Mouse (Mus musculus): ENCODE measurements around the gene Ddx56. TPM values are rescaled to one million over a fixed set of nuclear protein-coding genes. Genes with fewer than 3 reads are reported as not detected.

Ddx56 gene
- total and polyA plus RNA-seq, 3 experiments: 163 to 274 (median 200) TPM

DNA sequence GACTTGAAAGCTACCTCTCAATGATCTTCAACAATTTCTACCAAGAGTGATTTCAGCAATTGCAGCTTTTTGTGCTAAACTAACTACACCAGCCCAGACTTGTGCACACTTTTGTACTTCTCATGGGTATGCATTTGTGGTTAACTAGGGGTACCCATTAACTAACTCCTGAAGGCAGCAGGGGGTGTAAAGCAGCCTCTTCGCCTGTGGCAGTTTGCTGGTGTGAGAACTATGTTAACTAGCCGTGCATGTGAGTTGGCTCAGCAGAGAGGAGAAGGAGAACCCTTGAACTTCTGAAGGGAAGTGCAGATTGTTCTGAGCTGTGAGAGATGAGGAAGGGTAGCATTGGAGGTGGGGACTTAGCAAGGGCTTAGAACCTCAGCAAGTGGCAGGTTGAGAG lies 35.2 kb upstream of the Ddx56 start:
- Histone ChIP-seq H3K9me3 (replicated peaks; ENCODE audit: low read length) (no peaks in the 10 kb centered on the region), H3K4me3 (replicated peaks in 1 of 3; ENCODE audit: low read depth in 2 of 3, low read length in 2 of 3, poor library complexity in 1 of 3) (no peak overlapping the region), H3K4me2 (ENCODE audit: insufficient read depth, low read depth, poor library complexity, severe bottlenecking) (no peak overlapping the region), H3K27ac (ENCODE audit: insufficient read depth, low read depth) (no peak overlapping the region), H3K79me2 (replicated peaks; ENCODE audit: control insufficient read depth, extremely low read depth, insufficient read depth, poor library complexity, severe bottlenecking) (peaks cover 18% of the 10 kb centered on the region; the same call in 1 of the 2 replicates), H3K4me1 (ENCODE audit: control insufficient read depth in 1 of 2, insufficient read depth in 2 of 2) (no peaks in the 10 kb centered on the region), H3K27me3 (replicated peaks) (no peaks in the 10 kb centered on the region), H3K36me3 (replicated peaks in 1 of 2; ENCODE audit: control insufficient read depth in 1 of 2, insufficient read depth in 1 of 2, low read length in 1 of 2) (peaks cover 57 to 90% of the 10 kb centered on the region in 2 experiments), H3K9ac (ENCODE audit: insufficient read depth, low read depth) (no peak overlapping the region)
- DNase-seq (ENCODE audit: extremely low read depth): no peak
- dilution Hi-C loops (cut with MboI; ENCODE audit: extremely low pct_ligation_motif_present, extremely low pct_unique_long_range_greater_than_20kb, low sequenced_read_pairs) (no loop called here), in situ Hi-C loops (cut with MboI; ENCODE audit: low pct_ligation_motif_present, low pct_unique_long_range_greater_than_20kb, low sequenced_read_pairs) (no loop called here)
- TF ChIP-seq MAFK (IDR thresholded peaks at IDR 0.05; ENCODE audit: insufficient replicate concordance, low read length) (no peak), USF1 (IDR thresholded peaks at IDR 0.05; ENCODE audit: low read depth, low read length) (no peak), ZMIZ1 (IDR thresholded peaks at IDR 0.05; ENCODE audit: low read depth, low read length) (no peak), JUND (conservative IDR thresholded peaks at IDR 0.05; ENCODE audit: low read depth, low read length) (no peak), SMC3 (IDR thresholded peaks at IDR 0.05; ENCODE audit: low read depth, low read length) (no peak), USF2 (conservative IDR thresholded peaks at IDR 0.05; ENCODE audit: low read depth, low read length) (no peak), CHD1 (IDR thresholded peaks at IDR 0.05; ENCODE audit: low read depth, low read length) (no peak), NELFE (IDR thresholded peaks at IDR 0.05; ENCODE audit: low read depth, low read length) (no peak), MEF2A (IDR thresholded peaks at IDR 0.05; ENCODE audit: borderline replicate concordance, low read depth, low read length) (no peak), UBTF (IDR thresholded peaks at IDR 0.05; ENCODE audit: low read depth, low read length) (no peak), MAX (IDR thresholded peaks at IDR 0.05; ENCODE audit: low read length) (no peak)

DNA sequence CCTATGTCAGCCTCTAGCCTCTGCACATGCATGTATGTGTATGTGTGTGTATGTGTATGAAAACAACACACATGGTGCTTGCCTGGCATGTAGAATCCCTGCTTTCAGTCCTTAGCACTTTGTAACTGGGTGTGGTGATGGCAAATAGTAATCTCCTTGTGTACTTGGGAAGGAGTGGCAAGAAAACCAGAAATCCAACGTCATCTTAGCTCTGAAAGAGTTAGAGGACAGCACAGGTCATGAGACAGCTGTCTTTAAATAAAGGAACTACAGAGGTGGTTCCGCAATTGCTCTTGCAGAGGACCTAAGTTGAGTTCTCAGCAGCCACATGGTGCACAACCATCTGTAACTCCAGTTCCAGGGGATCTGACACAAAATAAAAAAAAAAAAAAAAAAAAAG lies 31.9 kb upstream of the Ddx56 start:
- in situ Hi-C loops (cut with MboI; ENCODE audit: low pct_ligation_motif_present, low pct_unique_long_range_greater_than_20kb, low sequenced_read_pairs) (no loop called here), dilution Hi-C loops (cut with MboI; ENCODE audit: extremely low pct_ligation_motif_present, extremely low pct_unique_long_range_greater_than_20kb, low sequenced_read_pairs) (no loop called here)
- DNase-seq (ENCODE audit: extremely low read depth): no peak
- no peak overlapping the region for H3K4me3 ChIP-seq (replicated peaks in 1 of 3; ENCODE audit: low read depth in 2 of 3, low read length in 2 of 3, poor library complexity in 1 of 3)
- no peaks in the 10 kb centered on the region for H3K9me3 ChIP-seq (replicated peaks; ENCODE audit: low read length)
- H3K9ac ChIP-seq (ENCODE audit: insufficient read depth, low read depth): no peak overlapping the region
- peaks cover 55 to 79% of the 10 kb centered on the region in 2 experiments for H3K36me3 ChIP-seq (replicated peaks in 1 of 2; ENCODE audit: control insufficient read depth in 1 of 2, insufficient read depth in 1 of 2, low read length in 1 of 2)
- H3K27ac ChIP-seq (ENCODE audit: insufficient read depth, low read depth): no peak overlapping the region
- H3K79me2 ChIP-seq (replicated peaks; ENCODE audit: control insufficient read depth, extremely low read depth, insufficient read depth, poor library complexity, severe bottlenecking): peaks cover 36% of the 10 kb centered on the region
- TF ChIP-seq MAZ (IDR thresholded peaks at IDR 0.05; ENCODE audit: low read depth, low read length): no peak
- no peak for TF ChIP-seq MAX (IDR thresholded peaks at IDR 0.05; ENCODE audit: low read length)
- TF ChIP-seq CHD1 (IDR thresholded peaks at IDR 0.05; ENCODE audit: low read depth, low read length): no peak
- no peak for TF ChIP-seq ETS1 (conservative IDR thresholded peaks at IDR 0.05; ENCODE audit: low read depth, low read length)
- no peak for TF ChIP-seq ZC3H11A (IDR thresholded peaks at IDR 0.05; ENCODE audit: low read depth, low read length)
- no peak for TF ChIP-seq UBTF (IDR thresholded peaks at IDR 0.05; ENCODE audit: low read depth, low read length)
- H3K27me3 ChIP-seq (replicated peaks): no peaks in the 10 kb centered on the region
- H3K4me1 ChIP-seq (ENCODE audit: control insufficient read depth in 1 of 2, insufficient read depth in 2 of 2): peaks cover 2 to 13% of the 10 kb centered on the region in 2 experiments; a peak in 3 of 4 replicates
- no peak overlapping the region for H3K4me2 ChIP-seq (ENCODE audit: insufficient read depth, low read depth, poor library complexity, severe bottlenecking)

All from CH12.LX (cell line).